Mouse (Mus musculus) layer of hippocampus, postnatal 36 days (tissue): ENCODE data around the gene Rasl11b. TPM values are rescaled to one million over a fixed set of nuclear protein-coding genes. Genes with fewer than 3 reads are reported as not detected.

Source experiments
- DNase-seq, 2 experiments: peaks; one replicate each; pipeline ENCODE4 v3.0.0; 2022
- total RNA-seq, 2 experiments: library from RNA; stranded (reverse); gene quantifications; 2 replicates each; pipeline ENCODE4 v1.2.3; 2021

Gene Rasl11b
- total RNA-seq, 2 experiments from 2014 or later, result 72.7 to 74.2 TPM

DNA sequence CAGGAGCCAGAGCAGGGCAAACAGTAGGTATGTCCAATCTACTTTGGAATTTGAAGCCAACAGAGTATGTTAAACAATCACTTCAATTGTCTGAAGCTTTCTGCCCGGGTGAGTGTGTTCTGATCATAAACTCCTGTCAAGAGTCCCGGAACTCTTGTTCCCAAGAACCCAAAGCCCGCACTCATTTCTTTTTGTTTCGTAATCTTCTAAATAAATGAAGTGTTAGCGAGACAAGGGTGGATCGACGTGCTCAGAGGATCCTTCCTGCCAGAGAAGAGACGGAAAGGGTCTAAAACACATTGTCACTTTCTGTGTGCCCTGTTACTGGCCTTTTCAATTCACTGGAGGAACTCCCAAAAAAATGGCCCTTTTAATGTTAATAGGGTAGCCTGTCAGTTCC, 6.2 kb upstream of the Rasl11b start:
- DNase-seq, result no peak

DNA sequence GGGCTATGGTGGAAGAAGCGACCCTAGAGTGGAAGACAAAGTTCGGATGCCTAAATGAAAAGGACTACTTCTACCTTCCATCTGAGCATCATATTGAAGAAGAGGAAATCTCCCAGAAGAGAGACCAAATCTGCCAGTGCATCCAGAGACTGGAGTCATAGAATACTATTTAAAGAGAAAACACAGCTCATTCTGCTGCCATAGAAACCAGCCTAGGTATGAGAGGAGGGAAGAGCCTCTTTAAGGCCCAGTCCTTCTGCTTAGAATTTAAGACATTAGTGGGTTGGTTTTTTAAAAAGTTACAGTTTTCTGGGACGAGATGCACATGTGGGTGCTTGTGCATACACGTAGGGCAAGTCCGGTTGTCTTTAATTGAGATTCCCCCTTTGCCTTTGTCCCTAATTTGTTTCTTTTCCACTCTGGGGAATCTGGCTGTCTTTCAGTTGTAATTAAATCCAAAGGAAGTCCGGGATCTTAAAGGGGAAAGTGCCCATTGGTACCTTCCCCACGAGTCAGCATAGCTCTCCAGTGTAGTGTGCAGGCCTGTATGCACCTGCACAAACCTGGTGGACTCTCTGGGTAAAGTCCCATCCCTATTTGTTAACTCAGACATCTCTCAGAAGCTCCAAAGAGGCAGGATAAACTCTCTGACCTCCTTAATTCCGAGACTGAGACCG, 5.5 kb upstream of the Rasl11b start:
- DNase-seq, result no peak

DNA sequence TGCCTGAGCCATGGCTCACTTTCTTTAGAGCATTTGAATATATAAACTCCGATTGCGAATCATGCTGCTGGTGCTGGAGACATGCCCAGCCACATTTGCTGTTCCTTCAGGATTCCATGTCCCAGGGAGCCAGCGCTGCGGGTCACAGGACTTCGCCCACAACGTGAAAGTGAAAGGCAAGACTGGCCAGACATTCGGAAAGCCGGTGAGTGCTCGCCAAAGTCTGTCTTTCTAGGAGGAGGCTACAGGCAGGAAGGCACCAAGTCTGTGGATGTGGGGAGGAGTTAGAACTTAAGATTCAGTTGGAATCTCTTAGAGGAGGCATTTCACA, 5.0 kb upstream of the Rasl11b start:
- no peak for DNase-seq

DNA sequence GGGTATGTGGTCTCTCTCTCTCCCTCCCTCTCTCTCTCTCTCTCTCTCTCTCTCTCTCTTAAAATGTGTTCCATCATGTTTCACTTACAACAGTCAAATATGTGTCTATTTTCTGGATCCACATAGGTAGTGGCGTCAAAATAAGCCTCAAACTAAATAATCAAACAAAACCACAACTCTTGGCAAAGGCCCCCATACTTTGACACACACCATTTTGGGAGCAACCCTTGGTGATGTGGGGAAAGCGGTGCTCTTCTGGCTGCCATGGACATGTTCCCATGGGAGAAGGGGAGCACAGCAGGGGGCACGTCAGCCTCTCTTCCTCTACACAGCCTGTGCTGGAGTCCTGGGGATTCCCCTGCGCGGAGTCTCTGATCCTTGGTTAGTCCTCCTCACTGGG, 4.2 kb upstream of the Rasl11b start:
- no peak for DNase-seq

DNA sequence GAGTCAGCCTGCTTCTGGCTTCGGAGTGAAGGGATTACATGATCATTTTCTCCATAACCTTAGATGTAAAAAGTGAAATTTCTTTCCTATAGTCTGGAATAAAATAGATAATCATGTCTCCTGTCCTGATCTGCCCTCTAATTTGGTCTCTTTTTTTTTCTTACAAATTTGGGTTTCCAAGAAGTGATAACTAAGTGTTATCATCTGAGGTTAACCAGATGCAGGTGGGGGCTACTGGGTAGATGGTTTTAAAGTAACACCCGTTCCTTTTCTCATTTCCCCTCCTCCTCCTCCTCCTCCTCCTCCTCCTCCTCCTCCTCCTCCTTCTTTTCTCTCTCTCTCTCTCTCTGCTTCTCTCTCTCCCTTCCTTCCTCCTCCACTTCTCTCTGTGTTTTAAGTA, 2.1 kb upstream of the Rasl11b start:
- no peak for DNase-seq

DNA sequence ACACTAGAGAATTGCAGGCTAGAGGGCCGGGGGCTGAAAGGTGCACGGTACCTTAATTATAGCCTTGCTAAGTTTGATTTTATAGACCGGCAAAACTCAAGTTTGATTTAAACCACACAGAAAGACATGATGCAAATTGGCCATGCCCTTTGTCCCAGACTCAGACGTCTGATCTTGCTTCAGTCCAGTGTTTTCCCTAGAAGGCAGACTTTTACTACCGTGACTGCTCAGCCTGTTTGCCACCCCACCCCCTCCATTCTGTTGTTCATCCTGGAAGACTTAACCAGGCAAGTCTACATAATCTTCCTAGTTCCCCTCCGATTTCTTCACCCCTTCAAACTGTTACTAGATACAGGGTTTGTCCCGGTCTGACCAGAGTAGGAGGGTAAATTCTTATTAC, 1.5 kb upstream of the Rasl11b start:
- no peak for DNase-seq

DNA sequence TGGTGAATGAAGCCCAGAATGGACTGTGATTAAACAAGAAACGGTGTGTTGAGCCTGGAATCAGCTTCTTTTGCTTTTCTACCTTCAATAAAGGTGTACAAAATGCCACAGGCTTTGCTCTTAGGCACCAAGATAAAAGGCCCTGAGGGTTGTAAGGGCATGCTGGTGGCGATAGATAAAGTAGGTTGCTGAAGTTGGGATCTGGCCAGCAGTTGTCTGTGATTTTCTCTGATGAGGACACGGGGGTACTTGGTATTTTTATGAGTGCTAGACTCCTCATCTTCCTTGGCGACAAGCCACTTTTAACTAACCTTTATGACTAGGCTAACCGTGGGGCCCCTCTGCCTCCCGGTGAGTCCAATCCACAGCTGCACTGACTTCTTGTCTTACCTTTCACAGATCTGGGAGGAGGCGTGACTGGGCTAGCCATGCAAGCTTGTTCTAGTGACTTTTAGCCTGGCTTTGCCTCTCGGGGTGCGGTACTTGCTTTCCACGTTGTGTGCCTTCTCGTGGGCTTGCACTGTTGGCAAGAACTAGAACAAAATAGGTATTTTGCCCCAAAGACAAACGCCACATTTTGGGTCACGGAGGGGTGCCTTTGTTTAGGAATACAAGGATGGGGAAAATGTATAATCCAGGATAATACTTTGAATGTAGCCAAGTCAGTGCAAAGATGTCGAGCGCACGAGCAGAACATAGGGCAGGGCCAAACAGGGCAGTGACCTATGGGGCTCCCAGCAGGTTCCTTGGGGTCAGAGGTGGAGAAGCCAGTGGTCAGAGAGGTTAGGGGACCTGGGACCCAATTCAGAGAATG, 852 bp upstream of the Rasl11b start:
- DNase-seq, result no peak

DNA sequence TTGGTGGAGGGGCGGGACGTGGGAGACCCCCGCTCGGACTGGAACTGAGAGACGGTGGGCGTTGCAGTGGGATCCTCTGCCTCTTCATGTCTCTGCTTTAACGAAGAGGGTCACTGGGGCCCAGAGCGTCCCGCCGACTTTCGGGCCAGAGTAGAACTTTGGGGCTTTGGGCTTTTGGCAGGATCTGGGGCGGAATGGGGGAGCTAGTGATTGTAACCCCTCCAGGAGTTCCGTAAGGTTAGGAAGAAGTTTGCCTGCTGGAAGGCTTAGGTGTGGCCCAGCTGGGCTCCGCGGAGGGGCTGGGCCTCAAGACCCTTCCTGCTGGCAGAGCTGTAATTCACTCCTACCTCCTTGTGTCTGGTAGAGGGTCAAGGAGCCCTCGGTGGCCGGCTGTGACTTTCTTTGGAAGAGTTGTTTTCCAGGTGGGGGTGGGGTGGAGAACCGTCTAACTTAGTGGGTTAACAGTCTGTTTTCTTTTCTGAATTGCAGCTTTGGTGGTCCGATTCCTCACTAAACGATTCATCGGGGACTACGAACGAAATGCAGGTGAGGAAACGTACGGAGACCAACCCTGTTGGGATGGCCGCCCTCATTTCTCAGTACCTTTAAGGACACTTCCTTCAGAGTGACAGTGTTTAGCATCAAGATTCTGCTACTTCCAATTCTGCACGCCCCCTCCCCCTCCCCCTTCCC, 674 bp downstream of the Rasl11b start:
- no peak for DNase-seq

DNA sequence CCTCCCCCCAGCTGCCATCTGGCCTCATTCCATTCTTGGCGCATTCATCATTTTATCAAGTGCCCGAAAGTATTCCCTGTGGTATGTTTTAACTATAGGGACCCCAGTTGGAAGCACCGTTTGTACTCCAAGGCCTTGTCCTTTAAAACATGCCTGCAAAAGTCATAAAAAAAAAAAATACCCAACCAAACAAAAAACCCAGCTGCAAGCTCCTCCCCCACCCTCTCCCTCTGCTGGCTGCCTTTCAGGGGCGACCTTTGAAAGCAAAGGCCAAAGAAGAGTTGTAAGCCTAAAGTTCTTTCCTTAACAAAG, 1.2 kb downstream of the Rasl11b start:
- DNase-seq, result no peak

DNA sequence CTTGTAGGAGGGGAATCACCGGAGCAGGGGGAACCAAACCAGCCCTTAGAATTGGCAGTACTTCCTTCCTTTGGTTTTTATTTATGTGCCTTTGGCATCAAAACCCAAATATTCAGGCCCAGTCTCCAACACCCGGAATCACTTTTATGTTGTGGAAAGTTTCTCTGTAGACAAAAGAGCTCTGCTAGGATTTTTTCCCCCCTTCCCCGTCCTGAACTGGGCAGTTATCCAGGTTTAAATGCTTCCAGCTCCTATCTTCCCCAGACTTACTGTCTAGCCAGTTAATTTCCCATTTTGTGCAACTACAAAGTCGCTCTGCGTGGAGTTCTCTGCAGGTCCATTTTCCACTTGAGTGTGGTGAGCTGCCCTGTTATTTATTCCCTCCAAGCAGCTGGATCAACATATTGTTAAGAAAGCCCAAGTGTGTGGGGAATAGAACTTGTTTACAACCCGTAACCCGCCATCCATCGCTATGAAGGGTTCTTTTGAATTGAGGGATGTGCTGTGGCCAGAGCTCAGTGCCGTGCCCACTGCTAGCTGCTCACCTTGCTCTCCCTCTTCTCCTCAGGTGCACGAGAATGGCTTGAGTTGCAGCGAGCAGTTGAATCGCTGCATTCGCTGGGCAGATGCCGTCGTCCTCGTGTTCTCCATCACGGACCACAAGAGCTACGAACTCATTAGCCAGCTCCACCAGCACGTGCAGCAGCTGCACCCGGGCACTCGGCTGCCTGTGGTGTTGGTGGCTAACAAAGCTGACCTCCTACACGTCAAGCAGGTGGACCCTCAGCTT, 2.6 kb downstream of the Rasl11b start:
- DNase-seq, result no peak

DNA sequence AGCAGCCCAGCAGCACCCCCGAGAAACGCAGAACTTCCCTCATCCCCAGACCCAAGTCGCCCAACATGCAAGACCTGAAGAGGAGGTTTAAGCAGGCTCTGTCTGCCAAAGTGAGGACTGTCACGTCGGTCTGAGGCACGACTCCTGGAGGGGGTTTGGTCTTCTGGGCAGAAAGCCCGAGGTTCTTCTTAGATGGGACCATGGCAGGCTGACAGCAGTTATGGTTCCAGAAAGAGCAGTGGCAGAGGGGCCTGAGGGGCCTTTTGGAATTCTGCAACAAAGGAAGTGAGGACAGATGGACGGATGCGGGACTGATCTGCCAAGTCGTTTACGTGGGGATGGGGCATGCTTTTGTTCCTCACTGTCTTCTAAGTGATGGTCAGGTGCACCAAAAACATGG, 3.4 kb downstream of the Rasl11b start:
- DNase-seq, result no peak

DNA sequence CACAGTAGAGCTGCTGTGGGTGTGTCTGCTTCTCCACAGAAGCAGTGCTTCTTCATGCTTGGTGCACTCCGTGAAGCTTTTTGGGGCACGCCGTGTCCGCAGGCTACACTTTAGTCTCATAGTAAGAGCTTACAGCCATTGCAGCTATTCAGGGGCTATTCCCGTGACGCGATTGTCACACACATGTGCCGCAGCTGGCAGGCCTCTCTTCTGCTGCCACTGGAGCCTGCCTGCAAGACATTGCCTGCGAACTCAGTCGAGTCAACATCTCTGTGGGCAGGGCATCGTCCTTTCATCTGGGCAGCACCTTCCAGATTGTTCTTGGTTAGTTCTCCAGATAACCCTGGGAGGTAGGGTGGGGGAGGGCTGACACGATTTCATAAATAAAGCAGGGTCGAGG, 4.7 kb downstream of the Rasl11b start:
- DNase-seq, result no peak

DNA sequence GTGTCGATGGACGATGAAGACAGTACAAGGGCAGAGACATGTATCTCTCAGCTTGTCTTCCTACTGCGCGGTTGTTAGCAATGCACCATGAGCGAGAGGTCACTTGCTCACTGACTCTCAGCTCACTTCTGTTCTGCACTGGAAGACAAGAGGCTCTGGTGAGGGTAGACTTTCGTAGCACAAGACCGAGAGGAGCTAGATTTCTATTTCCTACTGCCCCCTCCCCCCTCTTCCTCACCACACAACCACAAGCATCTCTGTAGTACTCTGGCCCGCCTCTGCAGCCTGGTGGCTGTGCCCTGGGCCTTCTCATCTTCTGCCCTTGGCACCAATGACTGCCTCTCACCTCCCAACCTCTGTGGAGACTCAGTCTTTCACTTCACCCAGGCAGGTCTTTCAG, 5.4 kb downstream of the Rasl11b start:
- no peak for DNase-seq

DNA sequence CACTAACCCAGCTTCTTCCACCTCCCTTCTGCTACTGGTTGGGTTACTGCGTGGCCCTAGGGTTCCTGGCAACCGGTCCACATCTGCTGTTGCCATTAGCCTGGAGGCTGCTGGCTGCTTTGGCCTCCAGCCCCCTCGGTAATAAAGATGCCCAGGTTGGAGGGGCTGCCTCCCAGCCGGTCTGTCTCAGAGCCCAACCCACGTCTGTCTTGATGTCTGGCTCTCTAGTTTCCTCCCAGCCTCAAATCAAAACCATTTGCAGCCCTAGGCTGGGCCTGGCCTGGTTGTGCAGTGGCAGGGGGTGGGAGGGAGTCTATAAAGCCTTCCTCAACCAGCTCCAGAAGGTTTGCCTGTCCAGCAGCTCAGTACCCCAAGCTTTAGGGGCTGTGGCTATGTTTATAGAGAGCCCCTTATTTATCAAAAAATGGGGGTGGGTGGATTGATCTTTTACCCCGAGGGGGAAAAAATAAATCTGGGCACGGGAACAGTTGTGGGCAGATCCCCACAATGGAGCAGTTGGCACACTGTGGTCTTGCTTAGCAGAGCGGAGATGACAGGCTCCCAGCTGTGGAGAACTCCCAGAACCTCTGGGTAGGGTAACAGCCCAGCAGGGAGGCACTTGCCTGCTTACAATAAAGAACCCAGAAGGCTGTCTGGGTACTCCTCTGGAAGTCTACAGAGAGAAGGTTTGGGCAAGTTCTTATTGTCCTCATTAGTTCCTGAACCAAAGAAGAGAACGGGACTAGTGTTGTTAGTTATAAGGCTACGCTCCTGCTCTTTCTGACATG, 6.7 kb downstream of the Rasl11b start:
- DNase-seq, result no peak

DNA sequence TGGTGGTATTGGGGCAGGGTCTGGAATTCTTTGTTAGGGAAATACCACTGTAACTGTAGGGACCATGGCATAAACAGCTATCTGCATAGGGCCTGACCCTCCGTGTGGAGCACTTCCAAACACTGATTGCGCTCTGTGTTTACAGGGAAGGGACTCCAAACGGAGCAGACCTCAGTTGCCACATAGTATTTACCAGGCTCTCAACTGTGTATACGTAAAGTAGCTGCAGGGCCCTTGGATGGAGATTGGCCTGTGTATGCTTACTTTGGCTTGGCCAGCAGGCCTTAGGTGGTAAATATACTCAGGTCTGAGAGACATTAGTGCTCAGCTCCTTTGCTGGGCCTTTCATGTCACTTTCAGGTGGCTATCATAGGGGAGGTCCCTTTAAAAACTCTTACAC, 7.4 kb downstream of the Rasl11b start:
- DNase-seq, result no peak

DNA sequence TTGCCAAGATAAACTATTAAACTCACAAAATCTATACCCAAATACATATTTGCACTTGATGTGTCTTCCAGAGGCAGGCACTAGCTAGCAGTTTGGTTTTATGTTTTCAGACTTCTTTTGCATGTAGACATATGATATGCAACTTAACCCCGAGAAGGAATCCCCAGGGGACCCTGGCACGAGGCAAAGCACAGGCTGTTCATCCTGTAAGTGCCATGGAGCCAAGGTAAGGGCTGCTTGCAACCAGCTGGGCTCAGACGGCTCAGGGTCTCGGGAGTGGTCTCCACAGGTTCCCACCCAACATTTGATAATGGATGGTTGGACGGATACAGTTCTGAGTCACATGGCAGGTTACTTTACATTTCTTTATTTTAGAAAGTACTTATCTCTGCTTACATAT, 9.4 kb downstream of the Rasl11b start:
- no peak for DNase-seq

DNA sequence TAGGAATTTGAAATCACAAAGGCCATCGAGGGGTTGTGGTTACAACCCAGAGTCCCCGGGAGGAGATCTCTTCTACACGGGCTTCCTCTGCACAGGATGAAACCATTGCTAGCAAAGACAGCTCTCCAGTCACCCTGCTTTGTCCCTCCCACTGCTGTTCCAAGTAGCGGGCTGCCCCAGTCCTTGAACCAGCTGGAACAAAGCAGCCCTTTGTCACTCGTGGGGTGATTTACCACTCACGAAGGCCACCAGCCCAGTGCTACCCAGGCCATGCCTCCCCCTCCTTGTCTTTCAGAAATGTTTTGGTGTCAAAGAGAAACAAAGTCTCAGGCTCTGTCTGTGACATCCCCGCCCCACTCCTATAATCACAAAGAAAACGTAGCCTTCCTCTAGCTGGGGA, 10.4 kb downstream of the Rasl11b start:
- no peak for DNase-seq

DNA sequence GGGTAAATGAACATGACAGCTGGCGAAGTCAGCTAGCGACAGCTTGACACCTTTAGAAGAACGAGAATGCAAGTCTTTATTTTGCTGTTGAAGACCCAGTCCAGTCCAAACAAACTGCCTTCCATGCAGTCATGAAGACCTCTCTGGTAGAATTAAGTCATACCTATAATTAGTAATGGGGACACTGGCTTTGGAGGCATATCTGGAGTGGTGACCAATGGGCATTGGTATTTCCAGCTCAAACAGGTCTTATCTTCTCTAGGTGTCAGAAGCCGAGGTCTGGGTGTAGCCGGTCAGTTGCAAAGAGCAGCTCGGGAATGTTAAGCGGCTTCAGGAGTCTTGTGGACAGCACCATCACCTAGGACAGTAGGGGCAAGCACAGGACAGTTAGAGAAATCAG, 11.0 kb downstream of the Rasl11b start:
- no peak for DNase-seq

DNA sequence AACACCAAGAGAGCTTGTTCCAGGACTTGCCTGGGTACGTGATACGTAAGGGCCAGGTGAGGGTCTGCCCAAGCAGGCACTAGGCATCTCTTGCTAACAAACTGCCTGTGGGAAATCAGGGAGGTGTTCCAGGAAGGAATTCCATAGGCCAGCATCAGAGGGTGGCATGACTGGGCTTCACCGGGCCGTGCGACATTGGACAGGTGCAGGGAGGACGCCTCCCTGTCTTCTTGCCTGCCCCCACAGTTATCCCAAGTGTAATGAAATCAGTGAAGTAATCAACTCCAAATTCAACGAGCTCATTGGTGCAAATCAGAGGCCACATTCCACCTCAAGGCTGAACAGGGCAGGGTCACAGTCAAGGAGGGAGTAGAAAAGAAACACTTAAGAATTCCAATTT, 11.6 kb downstream of the Rasl11b start:
- DNase-seq, result no peak

DNA sequence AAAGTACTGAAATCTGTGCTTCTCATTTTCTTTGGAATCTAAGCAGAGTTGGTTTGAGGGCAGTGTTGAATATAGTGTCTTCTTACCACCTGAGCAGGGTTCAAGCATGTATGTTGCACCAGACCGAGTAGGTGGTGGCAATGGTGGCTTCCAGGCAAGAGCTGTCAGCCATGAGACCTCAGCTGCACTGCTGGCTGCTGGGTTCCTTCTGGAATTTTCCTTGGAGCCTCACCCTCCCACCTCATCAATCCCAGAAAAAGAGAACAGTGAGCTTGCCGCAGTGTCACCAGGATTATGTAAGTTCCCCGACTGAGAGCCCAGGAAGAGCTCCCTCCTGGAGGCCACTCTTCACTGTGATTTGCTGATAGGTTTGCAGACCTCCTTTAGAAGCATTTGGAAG, 12.1 kb downstream of the Rasl11b start:
- DNase-seq, result no peak

DNA sequence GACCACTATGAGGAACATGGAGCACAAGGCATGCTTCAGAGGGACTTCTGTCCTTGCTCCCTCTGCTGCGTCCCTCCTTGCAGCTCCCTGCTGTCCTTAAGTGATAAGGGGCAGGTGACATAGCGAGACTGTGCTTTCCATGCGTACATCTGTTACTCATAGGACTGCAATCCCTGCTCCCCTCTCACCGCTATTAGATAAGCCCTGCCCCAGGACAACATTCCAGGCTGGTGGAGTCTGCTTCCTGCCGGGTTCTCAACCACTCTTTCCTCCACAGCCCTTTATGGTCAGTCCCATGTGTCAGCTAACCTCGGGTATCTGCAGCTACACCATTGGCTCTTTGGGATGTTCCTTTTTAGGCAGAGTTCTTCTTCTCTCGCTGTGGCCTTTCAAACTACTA, 13.4 kb downstream of the Rasl11b start:
- DNase-seq, result no peak

DNA sequence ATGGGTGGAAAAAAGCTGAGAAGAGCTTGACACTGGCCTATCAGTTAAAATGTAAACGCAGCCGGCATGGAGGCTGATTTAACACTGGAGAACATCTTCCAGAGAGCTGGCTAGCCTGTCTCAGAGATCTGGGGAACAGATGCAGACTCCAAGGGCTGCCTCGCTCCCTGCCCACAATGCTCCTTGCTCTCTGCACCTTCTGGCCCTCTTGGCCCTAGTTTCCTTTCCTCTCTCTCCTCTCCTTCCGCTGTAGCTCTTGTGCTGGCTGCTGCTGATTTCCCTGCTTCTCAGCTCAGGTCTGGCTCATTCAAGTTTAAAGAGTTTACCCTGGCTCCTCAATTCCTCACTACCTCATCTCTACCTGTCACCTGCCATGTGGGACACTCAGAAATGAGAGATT, 14.6 kb downstream of the Rasl11b start:
- no peak for DNase-seq

DNA sequence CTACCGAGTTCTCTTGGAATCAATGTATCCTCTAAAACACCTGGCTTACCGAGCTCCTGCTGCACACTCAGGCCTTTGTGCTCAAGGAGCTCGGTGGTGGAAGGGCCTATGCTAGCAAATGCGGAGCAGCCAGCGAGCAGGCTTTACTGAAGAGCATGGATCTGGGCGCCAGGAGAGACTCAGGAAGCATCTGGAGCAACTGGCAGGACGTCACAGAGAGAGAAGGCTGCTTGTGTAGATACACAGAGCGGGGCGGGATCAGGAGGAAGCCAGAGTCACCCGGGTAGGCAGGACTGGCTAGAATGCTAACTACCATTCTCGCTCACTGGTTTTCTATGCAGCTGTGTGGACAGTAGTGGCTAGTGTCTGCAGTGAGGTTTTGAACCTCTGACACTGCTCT, 16.3 kb downstream of the Rasl11b start:
- no peak for DNase-seq
